Mouse (Mus musculus) heart, adult 2 months (tissue): ENCODE measurements around the gene Rph3a. TPM values are rescaled to one million over a fixed set of nuclear protein-coding genes. Genes with fewer than 3 reads are reported as not detected.

Source experiments
- DNase-seq, 2 experiments: peaks; one replicate each; pipeline ENCODE4 v3.0.0; 2021
- H3K27ac ChIP-seq: fragments of 200-600 bp; 2 replicates; pipeline ENCODE4 v1.8.1; 2022
- H3K27me3 ChIP-seq: fragments of 200-500 bp; 2 replicates; pipeline ENCODE4 v1.6.1; 2012; ENCODE audit warnings: mild to moderate bottlenecking, low read length, inconsistent platforms, mixed read lengths; ENCODE audit not compliant: control insufficient read depth, insufficient read depth
- H3K36me3 ChIP-seq: fragments of 200-500 bp; 2 replicates; pipeline ENCODE4 v1.6.1; 2012; ENCODE audit warnings: low read length, inconsistent platforms; ENCODE audit not compliant: control insufficient read depth, insufficient read depth
- H3K4me1 ChIP-seq: fragments of 200-500 bp; 2 replicates; pipeline ENCODE4 v1.6.1; 2011; ENCODE audit warnings: low read length; ENCODE audit not compliant: control insufficient read depth, insufficient read depth
- H3K4me3 ChIP-seq: fragments of 200-600 bp; 2 replicates; pipeline ENCODE4 v1.8.1; 2022
- H3K79me2 ChIP-seq: fragments of 200-500 bp; replicated peaks from 2 replicates; pipeline ENCODE4 v1.6.1; 2012; ENCODE audit warnings: mild to moderate bottlenecking, inconsistent platforms, low read length, moderate library complexity, mixed read lengths; ENCODE audit not compliant: control insufficient read depth, insufficient read depth
- H3K9ac ChIP-seq: fragments of 200-500 bp; 2 replicates; pipeline ENCODE4 v1.6.1; 2012; ENCODE audit warnings: low read depth, mild to moderate bottlenecking, control low read depth, inconsistent platforms, low read length, mixed read lengths
- CTCF ChIP-seq: fragments of 200-600 bp; IDR thresholded peaks from 2 replicates; pipeline ENCODE4 v1.8.1; 2022; ENCODE audit warnings: antibody characterized with exemption, mild to moderate bottlenecking, moderate library complexity
- EP300 ChIP-seq: fragments of 200-500 bp; IDR thresholded peaks from 2 replicates; pipeline ENCODE4 v1.6.1; 2011; ENCODE audit warnings: low read depth, low read length, control low read depth; ENCODE audit not compliant: insufficient read depth
- POLR2A ChIP-seq: fragments of 200-500 bp; IDR thresholded peaks from 2 replicates; pipeline ENCODE4 v1.6.1; 2011; ENCODE audit warnings: mild to moderate bottlenecking, low read depth, low read length, control low read depth; ENCODE audit not compliant: insufficient read depth
- WGBS: fragments of 180-500 bp; shearing (Covaris S2); methylation state at CpG from one replicate; pipeline ENCODE4 v1.1.7; 2018; 5-methylcytosine and 5-hydroxymethylcytosine counted together
- intact Hi-C: fragments of 180-260 bp; cut with DNase I; formaldehyde crosslinking; loops from one replicate; pipeline ENCODE4 v1.15.1; 2025
- polyA plus RNA-seq: library from polyadenylated mRNA; depleted of rRNA; stranded (reverse); fragments of >200 nt; gene quantifications from 2 replicates; pipeline ENCODE4 v1.2.3, GENCODE M21; 2012
- total RNA-seq, 2 experiments: library from RNA; stranded (reverse); gene quantifications; 2 replicates each; pipeline ENCODE4 v1.2.3; 2021

Gene Rph3a
- total and polyA plus RNA-seq, 3 experiments: not detected

DNA sequence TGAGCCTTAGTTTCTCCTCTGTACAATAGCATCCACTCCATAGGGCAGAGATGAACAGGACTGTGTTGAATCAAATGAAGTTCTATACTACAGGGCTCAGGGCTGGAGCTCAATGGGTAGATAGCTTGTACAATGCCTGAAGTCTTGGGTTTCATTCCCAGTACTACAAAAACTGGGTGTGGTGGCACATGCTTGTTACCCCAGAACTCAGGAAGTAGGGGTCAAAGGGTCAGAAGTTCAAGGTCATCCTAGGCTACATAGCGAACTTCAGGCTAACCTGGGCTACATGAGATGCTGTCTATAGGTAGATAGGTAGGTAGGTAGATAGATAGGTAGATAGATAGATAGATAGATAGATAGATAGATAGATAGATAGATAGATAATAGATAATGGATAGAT, 38.6 kb downstream of the Rph3a start:
- WGBS: 72% methylated on average over 1 of the region's 1 CpGs
- intact Hi-C loops: no loop called here
- Histone ChIP-seq H3K27ac (no peak overlapping the region), H3K9ac (no peak overlapping the region), H3K36me3 (no peaks in the 10 kb centered on the region), H3K27me3 (no peaks in the 10 kb centered on the region), H3K79me2 (no peaks in the 10 kb centered on the region), H3K4me3 (no peak overlapping the region), H3K4me1 (no peaks in the 10 kb centered on the region)
- TF ChIP-seq POLR2A (no peak), CTCF (no peak), EP300 (no peak)
- DNase-seq: no peak

DNA sequence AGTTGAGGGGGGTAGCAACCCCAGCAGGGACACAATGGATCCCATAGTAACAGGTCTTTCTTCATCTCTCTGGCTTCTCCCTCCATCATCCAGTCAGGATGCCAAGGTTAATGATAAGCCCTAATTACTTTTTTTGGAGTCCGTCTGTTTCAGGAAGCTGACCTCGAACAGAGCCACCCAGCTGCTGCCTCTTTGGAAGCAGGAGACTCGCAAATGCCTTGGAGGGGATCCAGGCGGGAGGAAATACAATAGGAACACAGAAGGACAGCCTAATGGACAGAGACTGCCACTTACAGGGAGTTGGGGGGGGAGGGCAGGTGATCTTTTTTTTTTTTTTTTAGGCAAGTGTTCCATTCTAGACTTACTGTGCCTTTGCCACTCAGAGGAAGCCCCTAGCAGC, 40.2 kb downstream of the Rph3a start:
- Histone ChIP-seq H3K4me3 (no peak overlapping the region), H3K4me1 (no peaks in the 10 kb centered on the region), H3K36me3 (no peaks in the 10 kb centered on the region), H3K27me3 (no peaks in the 10 kb centered on the region), H3K79me2 (no peaks in the 10 kb centered on the region), H3K9ac (no peak overlapping the region), H3K27ac (no peak overlapping the region)
- 5% methylated on average over 4 of the region's 4 CpGs for WGBS
- TF ChIP-seq CTCF (no peak), EP300 (no peak), POLR2A (no peak)
- intact Hi-C loops: no loop called here
- DNase-seq: peak; percentile 24 to 30

DNA sequence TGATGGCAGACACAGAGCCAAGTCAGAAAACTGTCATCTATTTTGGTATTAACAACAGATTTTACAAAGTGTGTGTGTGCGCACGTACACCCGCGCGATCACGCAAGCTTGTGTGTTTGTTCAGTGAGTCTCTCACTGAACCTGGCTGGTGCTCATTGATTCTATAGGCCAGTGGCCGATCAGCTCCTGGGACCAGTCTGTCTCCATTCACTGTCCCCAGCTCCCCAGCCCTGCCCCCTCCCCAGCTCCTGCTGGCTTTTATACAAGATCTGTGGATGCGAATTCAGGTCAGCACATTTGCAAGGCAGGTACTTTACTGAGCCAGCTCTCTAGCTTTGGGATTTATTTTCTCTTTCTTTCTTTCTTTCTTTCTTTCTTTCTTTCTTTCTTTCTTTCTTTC, 41.1 kb downstream of the Rph3a start:
- H3K79me2 ChIP-seq: no peaks in the 10 kb centered on the region
- no peaks in the 10 kb centered on the region for H3K36me3 ChIP-seq
- DNase-seq: no peak
- no peak overlapping the region for H3K9ac ChIP-seq
- H3K4me3 ChIP-seq: no peak overlapping the region
- TF ChIP-seq POLR2A (no peak), EP300 (no peak), CTCF (no peak)
- no peaks in the 10 kb centered on the region for H3K27me3 ChIP-seq
- H3K4me1 ChIP-seq: no peaks in the 10 kb centered on the region
- 83% methylated on average over 8 of the region's 8 CpGs for WGBS
- intact Hi-C loops: no loop called here
- no peak overlapping the region for H3K27ac ChIP-seq

DNA sequence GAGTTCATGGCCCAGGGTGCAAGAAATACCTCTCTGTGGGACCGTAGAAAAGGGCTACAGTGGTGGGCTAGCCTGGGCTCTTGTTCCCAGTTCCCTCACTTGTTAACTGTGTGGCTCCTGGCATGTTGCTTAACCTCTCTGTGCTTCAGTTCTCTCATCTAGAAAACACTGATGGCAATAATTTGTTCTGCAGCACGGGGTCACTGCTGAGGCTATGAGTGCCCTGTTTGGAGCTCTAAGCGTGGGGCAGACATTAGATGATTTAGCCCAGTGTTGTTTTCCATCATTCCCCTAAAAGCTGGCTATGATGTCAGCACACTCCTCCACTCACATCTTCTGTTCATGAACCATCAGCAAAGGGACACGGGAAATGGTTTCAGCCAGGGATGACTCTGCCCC, 41.8 kb downstream of the Rph3a start:
- DNase-seq: no peak
- Histone ChIP-seq H3K79me2 (no peaks in the 10 kb centered on the region), H3K4me3 (no peak overlapping the region), H3K36me3 (no peaks in the 10 kb centered on the region), H3K27me3 (no peaks in the 10 kb centered on the region), H3K9ac (no peak overlapping the region), H3K27ac (no peak overlapping the region), H3K4me1 (no peaks in the 10 kb centered on the region)
- WGBS: 54% methylated on average over 4 of the region's 4 CpGs
- intact Hi-C loops: no loop called here
- TF ChIP-seq EP300: no peak

DNA sequence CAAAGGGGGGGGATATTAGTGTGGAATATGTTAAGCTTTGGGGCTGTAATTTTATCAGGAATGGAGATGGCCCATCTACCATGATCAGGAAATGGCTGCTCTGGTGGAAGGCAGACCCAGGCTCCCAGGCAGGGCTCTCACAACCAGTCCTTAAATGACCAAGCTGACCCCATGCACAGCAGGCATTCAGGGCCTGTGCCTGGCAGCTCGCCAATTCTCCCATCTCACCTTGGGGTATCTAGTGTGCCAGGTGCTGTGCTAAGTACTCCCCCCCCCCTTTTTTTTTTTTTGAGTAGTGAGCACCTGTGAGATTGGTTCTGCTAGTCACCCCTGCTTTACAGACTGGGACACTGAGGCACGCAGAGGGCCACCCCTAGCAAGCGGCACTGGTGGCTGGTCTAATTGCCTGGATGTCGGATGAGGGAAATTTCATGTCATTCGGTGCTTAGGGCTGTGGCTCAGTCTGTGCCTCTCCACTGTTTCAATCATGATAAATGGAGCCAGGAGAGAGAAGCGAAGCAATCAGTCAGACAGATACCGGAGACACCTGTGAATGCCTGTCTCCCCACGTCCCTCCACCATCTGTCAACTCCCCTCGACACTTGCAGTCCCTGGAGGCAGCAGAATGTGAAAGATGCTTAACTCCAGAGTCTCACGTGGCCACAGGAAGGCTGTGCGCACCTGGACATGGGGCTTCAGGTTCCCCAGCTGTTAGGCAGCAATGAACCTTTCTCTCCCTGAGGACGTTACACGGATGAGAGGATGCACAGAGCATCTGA, 42.3 kb downstream of the Rph3a start:
- TF ChIP-seq POLR2A (no peak), EP300 (no peak), CTCF (no peak)
- no peak overlapping the region for H3K9ac ChIP-seq
- no peaks in the 10 kb centered on the region for H3K36me3 ChIP-seq
- no peaks in the 10 kb centered on the region for H3K79me2 ChIP-seq
- DNase-seq: no peak
- no peaks in the 10 kb centered on the region for H3K27me3 ChIP-seq
- WGBS: 76% methylated on average over 13 of the region's 13 CpGs
- intact Hi-C loops: no loop called here
- no peak overlapping the region for H3K4me3 ChIP-seq
- no peak overlapping the region for H3K27ac ChIP-seq
- no peaks in the 10 kb centered on the region for H3K4me1 ChIP-seq

DNA sequence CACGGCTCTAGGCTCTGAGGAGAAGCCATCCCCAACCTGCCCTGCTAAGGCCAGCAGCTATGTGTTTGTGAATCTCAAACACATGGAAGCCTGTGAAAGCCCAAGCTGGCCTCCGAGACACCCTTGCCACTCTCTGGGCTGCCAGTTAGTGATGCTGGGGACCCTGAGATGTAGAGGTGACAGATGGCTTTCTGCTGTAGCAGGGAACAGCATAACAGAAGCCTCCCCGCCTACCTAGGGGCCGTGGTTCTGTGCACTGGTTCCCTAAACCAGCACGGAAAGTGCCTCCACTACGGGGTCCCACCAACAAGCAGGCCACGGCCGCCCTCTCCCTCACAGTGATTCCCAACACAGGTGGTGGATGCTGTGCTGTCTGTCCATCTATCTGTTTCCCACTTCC, 43.0 kb downstream of the Rph3a start:
- no peaks in the 10 kb centered on the region for H3K27me3 ChIP-seq
- TF ChIP-seq EP300 (no peak), CTCF (no peak), POLR2A (no peak)
- no peaks in the 10 kb centered on the region for H3K4me1 ChIP-seq
- no peak overlapping the region for H3K27ac ChIP-seq
- WGBS: 81% methylated on average over 8 of the region's 8 CpGs
- H3K79me2 ChIP-seq: no peaks in the 10 kb centered on the region
- no peak for DNase-seq
- intact Hi-C loops: no loop called here
- H3K4me3 ChIP-seq: no peak overlapping the region
- H3K9ac ChIP-seq: no peak overlapping the region
- no peaks in the 10 kb centered on the region for H3K36me3 ChIP-seq
